Mouse (Mus musculus) T-helper 2 cell (primary cell): Measurements from ENCODE around the gene Prkce.

ENCODE experiments used
- in situ Hi-C: fragments of 300-600 bp; cut with MboI, MseI; formaldehyde crosslinking; loops from one replicate; pipeline ENCODE4 v1.15.1; 2025; ENCODE audit warnings: high pct_unique_total_duplicates

Prkce gene

DNA sequence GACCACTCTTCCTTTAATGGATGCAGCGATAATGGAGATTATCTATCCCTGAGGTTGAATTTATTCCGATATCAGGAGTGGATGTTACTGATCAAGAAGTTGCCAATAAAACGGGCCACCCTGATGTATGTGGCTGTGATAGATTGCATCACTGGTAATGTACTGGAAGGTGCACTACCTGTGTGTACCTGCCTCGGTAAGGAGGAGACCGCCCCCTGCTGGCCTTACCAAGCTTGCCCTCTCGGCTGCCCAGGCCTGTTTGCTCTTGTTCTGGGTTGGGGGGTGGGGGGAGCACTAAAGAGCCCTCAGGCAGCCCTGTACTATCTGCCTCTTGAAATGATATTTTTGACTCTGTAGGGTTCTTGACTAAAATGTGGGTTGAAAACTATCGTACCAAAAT, 48.2 kb downstream of the Prkce start:
- in situ Hi-C loops, result loop anchor here (5.0 kb wide), 1 partner anchor 53 kb away; no protein-coding TSS in a partner anchor

DNA sequence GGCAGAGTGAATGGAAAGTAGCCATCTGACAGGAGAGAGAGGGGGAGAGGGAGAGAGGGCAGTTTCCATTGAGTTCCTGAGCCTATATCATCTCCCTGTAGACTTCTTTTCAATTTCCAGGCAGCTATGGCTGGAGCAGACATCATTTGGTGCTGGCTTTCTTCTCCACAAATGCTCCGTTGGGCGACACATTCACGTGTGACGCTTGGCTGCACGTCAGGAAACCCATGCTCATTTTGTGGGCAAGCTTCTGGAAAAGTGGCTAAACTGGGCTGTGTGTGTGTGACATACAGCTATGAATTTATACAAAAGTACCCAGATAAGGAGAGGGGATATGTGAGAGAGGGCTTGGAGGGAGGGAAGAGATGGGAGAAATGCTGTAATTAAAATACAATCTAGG, 49.9 kb downstream of the Prkce start:
- in situ Hi-C loops, result loop anchor here (5.0 kb wide), 1 partner anchor 55 kb away; no protein-coding TSS in a partner anchor

DNA sequence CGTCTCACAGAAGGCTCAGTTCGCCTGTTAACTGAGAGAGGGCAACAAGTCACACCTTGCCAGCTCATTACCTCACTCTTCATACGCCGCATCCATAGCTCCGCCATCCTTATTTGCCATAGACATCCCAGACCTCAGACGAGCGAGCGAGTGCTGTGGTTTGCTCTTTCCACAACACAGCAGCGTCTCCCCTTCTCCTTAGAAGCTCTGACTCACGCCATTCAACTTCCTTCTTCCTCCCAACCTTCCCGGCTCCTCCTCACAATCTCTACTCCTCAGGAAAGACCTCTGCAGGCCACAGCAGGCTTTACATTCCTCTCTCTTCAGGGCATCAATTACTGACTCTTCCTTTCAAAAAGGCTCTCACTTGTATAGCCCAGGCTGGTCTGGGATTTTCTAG, 51.0 kb downstream of the Prkce start:
- in situ Hi-C loops, result loop anchor here (5.0 kb wide), 1 partner anchor 56 kb away; no protein-coding TSS in a partner anchor

DNA sequence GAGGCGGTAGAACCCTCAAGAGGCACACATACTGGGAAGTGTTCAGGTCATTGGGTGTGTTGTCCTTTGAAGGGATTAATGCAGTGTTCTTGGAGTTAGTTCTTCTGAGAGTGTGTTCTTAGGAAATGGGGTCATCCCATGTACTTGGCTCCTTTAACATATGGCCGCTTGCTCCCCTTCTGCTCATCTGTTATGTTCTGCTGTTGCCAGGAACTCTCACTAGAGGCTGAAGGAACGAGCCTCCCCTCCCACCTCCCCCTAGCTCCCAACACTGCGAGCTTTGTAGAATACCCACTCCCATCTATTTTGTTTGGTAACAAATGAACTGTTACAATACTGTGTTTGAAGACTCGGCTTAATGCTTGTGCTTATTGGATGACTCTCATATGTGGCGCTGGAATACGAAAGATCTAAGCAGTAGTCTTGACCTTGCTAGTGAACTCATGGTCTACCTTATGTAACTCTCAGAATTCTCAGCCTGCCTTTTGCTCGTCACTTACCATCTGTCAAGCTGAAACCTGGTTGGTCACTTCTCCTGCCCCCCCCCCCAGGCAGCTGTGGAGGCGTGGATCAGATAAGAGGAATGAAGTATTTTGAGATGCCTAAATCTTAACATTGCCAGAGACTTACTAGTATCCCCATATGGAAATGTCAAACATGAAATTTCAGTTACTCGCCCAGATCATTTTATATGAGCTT, 58.1 kb downstream of the Prkce start:
- in situ Hi-C loops, result no loop called here

DNA sequence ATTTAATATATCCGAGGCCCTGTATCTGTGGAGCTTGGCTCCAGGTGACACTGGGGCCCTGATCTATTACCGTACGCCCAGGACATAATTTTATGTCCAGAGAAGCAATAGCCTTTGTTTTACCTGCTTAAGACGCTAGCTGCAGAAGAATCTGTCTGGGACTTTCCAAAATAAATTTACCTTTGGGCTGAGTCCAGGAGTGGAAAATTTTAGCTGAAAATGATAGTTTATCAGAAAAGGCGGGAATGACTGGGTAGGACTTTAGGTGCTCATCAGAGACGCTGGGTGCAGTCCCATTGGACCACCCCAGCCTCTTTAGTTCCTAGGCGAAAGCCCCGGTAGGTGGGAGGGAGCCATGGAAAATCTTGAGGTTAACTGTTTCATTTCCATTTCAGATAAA, 58.6 kb downstream of the Prkce start:
- in situ Hi-C loops, result no loop called here

DNA sequence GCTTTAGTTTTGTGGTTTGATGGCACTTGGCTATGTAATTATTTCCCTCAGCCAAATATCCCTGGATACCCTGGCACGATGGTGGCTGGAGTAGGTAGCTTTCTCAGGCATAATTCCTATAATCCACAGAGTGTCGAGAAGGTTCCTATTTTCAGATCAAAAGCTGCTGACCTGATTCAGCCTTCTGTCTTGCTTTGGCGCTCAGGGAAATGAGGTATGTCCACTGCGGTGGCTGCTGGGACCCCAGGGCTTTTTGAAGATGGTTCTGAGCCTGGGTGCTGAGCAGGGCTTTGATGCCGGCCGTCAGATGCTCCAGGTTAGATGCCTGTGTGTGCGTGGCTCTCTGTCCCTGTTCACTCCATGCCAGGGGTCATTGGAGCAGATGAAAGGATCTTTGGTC, 59.0 kb downstream of the Prkce start:
- in situ Hi-C loops, result no loop called here

DNA sequence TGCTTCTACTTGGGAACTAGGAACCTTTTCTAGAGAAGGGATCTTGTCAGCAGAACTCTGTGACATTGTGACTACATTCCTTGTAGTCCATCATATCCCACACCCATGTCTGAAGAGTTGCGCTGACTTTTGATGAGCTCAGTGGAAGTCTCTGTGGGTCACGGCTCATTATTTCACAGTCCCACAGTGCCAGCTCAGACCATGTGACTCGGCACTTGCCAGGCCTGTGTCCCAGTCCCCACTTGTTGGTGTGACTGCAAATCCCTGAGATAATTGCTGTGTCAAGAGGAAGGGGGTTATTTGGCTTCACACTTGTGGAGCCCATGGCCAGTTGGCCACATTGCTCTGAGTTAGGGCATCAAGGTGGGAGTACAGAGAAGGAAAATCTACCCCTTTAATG, 59.8 kb downstream of the Prkce start:
- in situ Hi-C loops, result no loop called here

DNA sequence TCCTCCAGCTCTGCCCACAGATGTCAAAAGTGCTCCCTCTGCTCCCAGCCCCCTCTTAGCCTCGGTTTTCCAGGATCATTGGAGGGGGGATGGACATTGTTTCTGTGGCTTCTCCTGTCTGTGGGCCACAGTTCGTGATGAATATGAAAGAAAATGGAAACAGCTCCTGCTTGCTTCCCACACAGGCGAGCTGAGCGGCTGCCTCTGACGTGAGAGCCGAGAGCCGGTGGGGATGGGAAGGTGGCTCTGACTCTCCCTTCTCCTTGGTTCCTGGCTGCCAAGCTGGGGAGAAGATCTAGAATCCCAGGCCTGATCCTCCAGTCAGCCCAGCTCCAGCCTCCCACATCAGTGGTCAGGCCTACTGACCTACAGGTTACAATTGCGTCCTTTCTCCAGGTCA, 61.3 kb downstream of the Prkce start:
- in situ Hi-C loops, result no loop called here

DNA sequence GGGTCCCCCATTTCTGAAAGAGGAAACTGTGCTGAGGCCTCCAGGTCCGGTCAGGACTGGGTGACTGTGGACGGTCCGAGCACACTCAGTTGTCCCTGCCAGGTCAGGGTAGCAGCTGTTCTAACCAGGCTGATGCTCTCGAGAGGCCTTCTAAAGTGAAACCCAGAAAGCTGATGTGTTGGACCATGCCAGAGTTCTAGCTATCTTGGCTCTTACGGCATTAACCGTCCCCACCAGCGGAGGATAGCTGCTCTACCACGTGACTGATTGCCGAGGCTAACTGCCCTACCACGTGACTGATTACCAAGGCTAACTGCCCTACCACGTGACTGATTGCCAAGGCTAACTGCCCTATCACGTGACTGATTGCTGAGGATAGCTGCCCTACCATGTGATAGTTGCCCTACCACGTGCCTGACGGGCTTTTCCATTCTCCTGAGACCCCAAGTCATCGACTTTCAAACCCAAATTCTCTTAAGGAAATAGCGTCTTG, 62.6 kb downstream of the Prkce start:
- in situ Hi-C loops, result no loop called here

DNA sequence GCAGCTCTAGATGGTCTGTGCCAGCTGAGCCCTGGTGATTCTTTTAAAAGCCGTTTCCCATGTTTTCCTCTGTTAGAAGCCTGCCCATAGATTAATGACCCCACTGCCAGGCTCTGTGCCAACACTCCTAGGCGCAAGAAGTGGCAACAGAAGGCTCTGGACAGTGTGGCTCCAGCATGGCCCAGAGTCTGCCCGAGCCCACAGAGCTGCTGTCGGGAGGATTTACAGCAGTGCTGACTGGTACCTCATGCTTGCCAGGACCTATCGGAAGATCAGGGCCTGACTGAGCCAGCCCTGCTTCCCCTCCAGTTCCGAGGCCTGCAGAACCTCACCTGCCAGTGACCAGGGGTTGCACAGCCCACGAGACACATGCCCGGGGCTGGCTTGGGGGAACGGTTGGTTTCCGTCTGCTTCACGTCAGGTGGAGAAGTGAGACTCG, 64.2 kb downstream of the Prkce start:
- in situ Hi-C loops, result no loop called here

DNA sequence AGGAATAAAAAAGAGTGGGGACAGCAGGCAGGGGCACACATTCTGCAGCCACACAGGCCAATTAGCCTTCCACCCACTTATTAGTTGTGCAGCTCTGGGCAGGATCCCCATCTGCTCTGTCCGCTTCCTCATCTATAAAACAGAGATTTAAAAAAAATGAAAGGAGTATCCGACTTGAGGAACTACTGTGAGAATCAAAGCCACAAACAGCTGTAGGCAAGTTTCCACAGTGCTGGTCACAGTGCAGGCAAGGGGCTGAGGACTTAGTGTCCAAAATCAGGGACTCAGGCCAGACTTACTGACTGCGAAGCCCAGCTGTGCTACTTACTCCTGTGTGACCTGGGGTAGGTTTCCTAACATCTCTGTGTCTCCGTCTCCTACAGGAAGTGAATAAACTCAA, 64.7 kb downstream of the Prkce start:
- in situ Hi-C loops, result no loop called here

DNA sequence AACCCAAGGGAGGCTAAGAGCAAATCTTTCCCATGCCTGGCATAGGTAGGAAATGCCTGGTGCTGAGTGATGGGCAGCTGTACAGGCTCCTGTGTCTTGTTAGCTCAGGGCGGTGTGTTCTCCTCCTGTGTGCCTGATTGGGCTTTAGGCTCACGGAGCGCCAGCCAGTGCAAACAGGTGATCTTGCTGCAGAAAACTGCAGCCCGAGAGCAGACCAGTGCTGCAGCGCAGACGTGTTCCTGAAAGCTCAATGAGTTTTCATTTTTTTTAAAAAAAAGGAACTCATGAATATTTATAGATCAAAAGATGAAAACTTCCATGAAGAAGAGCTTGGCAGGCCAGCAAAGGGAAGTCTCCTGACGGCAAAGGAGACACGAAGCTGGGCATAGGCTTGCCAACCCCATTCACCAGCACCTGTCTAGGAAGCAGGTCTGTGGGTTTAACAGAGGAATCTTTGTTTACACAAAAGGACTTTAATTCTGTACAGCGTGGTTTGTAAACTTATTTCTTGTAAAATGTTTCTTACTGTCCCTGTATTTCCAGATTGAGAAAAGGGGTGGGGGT, 67.1 kb downstream of the Prkce start:
- in situ Hi-C loops, result no loop called here

DNA sequence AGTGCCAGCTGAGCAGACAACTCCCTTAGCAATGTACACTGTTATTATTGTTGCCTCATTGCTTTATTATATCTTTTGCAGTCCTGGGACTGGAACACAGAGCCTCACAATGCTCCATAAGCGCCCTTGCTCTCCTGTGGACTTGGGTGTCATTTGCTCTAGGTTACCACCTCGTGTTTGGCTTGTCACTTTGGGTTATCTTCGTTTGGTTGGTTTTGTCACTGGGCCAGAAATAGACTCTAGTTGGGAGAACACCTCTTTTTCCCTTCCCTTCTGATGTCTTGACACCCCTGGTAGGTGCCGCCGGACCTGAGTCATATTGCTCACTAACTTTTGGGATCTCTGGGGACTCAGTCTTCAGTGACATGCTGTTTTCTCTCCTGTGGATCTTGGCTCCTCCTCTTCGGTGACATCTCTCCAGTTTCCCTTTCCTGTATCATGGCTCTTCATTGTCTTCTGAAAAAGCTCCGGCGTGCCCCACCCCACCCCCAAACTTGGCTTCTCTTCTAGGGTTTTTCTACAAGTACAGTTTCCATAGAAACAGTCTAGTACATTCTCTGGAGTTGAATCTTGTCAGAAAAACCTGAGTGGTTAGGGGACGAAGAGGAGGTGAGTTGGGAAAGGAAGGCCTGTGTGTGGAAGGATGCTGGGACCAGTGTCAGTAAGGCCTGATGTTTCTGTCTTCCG, 68.6 kb downstream of the Prkce start:
- in situ Hi-C loops, result no loop called here

DNA sequence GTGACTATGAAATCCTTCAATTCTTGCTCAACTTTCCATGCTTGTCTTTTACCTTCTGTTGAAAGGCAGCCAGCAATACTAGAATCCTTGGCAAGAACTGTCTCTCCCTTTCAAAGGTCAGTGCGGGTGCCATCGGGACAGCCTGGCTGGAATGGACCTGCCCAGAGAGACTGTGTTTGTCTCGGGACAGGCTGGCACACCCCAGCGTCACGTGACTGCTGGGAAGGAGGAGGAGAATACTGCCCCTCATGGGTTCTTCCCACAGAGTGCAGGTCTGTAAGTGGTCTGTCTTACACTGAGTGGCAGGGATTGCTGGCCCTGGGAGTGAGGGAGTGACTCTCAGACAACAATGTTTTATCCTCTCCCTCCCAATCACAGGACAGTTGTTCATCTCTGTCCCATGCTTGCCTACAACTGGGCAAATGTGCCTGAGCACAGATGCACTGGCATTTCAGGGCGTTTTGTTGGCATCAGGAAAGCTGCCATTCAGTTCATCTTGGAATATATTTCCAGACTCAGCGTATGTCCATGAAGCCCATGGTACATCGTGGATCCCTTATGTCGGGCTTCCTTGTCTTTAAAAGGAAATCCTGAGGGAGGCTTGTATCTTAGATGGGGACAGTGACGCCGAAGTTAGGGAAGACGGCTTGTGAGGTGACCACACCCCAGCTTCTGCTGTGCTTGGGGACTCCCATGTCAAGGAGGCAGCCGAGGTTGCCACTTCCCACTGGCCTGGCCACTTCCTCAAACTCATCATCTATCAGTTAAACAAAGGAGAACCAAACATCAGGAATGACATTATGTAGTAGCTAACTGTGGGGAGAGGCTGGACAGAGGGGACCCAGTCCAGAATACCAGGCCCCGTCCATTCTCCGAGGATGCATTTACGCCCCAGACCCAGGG, 69.5 kb downstream of the Prkce start:
- in situ Hi-C loops, result no loop called here

DNA sequence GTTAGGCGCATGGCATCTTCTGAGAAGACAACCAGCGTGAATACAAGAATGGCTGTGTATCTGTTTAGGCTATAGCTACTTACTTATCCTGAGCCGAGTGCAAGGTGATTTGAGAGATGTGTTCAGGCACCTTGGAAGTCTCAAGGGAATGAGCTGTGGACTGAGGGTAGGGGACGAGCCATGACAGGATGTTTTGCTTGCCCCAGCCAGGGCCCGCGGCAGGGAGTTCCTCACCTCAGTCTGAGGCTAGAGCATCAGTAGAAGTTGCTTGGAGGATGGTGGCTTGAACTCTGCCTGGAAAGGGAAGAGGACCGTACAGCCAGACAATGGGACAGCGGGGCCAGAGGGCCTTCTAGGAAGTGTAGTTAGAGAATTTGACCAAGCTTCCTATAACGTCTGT, 74.7 kb downstream of the Prkce start:
- in situ Hi-C loops, result no loop called here

DNA sequence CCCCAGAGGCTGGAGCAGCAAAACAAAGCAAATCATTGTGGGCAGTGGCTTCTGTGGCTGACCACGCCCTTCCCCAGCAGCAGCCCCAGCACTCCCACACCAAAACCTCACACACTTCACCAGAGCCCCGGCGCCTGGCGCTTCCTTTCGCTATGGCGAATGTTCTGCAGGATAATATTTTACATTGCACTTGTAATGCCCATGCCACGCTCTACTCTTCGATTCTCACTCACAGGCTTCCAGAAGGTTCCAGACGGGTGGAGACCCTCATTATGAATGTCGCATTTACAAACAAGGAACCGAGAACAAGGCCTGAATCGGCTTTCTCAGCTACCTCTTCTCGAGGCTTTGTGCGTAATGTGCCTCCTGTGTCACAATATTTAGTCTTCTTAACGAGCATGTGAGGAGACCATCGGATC, 75.5 kb downstream of the Prkce start:
- in situ Hi-C loops, result no loop called here

DNA sequence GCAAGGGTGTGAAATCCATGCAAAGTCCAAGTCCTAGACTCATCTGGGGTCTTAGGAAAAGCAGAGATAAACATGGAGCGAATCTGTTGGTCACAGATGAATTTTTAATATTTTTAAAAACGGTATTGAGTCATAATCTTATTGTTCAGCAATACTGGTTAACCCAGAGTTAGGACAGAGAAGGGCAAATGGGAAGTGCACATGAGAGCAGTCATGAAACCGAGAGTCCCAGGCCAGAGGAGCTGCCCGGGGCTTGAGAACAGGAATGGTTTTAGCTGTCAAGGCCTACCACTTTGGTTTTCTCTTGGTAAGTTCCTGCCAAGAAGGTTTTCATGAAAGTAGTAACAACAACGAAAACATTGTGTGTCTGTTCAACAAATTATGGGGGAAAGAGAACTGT, 76.8 kb downstream of the Prkce start:
- in situ Hi-C loops, result no loop called here

DNA sequence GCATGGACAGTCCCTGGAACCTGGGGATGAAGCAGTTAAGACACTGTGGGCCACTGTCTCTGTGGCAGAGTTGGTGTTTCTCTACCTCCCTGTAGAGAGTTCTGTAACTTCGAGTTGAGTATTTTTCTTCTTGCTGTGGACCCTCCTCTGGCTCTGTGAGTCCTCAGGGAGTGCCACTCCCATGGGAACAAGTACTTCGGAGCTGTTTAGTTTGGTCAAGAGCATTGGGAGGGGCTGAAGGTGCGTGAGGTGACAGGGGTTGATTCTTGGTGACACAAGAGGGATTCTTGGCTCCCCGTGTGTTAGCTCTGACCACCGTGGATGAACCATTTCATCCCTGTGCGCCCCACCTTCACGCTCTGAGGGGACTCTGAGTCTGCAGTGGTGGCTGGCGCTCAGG, 81.2 kb downstream of the Prkce start:
- in situ Hi-C loops, result no loop called here

DNA sequence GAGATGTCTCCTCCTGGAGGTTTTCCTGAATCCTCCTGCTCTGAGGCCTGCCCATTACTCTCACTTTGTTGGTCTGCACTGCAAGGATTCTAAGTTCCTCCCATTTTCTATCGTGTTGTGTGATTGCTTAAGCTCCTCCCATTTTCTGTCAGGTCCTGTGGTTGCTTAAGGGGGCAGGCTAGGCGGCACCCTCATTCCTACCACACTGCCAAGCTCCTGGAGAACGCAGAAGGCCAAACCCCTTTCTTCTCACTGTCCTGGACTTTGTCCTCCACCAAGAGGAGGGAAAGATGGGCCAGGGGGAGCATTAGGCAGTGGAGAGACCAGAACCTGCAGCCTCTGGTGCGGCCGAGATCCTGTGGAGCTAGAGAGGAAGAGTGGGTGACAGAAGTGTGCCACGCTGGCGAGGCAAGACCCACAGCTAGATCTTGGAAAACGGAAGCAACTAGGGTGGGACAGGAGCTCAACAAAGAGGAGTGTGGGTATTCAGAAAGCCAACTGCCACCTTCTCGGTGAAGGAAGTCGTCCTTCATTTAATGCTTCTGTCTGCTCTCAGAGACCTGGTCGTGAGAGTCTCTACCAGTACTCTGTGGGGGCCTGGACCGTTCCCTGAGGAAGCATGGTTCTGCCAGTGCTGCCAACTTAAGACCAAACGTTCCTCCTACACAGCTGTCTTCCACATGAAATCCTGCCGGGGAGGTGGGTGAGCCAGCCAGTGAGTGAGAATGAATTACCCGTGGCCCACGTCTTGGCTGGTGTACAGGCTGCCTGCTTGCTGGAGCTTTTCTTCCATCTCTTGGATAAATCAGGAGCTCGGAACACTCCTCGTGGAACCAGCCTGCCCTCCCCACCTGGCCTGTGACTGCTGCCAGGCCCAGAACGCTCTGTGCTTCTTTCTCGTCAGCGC, 82.2 kb downstream of the Prkce start:
- in situ Hi-C loops, result no loop called here

DNA sequence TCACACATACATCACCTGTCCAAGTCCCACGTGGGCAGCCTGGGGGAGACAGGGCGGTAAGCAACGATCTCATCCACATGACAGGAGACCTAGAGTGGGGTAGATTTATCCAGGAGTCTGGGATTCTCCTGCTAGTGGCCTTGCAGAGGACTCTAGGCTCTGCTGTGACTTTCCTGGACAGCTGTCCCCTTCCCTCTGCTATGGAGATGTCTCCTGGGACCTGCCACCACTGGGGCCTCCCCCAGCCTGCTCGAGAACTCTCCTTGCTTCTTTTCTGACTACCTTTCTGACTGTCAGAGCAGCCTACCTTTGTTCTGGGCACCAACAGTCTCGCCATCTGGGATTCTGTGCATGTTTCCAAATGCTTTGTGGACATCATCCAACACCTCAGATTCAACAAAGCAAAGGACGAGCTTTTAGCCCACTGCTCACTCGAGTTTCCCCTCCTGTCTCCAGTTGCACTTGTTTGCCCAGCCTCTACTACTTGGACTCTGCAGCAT, 82.9 kb downstream of the Prkce start:
- in situ Hi-C loops, result no loop called here

DNA sequence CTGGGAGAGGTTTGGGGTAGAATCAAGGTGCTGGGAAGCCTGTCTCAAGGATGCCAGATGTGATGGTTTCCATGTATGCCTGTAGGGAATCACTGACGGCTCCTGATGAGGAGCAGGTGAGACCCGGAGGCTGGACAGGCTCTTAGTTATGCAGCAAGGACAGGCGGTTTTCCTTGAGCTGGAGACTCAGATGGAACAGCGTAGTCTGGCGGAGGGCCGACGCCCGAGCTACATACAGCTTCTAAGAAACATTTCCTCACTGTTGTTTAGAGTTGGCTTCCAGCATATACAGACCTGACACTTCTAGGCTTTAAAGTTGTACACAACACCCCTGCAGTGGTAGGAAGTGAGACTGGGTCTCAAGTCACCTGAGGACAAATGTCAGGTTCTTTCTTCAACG, 86.3 kb downstream of the Prkce start:
- in situ Hi-C loops, result no loop called here
